Mouse (Mus musculus) gastrocnemius, adult 18-20 months (tissue): ENCODE measurements at regions not wholly inside any gene's neighbourhood (a gene's known extent, or its start where the extent isn't known, plus 50 kb on each side); places are given as distances from the start of the nearest gene placed in this dataset.

Experiments
- DNase-seq: peaks from one replicate; pipeline ENCODE4 v3.0.0; 2021; ENCODE audit warnings: low spot score

DNA sequence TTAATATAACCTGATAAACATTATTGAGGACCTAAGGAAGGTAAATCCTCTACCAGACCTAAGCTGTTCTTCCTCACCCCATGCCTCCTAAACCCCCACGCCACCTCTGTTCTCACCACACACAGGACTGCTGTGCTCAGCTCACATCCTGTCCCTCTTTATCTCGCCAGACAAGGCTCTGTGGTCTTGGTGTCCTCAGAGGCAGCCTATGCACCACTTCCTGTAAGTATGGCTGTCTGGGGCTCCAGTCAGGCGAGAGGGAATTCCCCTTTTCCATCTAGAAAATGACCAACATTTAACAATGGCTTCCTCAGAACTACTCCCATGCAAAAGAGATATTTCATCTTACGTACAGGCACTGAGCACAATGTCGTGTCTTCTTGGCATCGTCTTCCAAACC, 86.2 kb upstream of the Dhrs4 start:
- DNase-seq: no peak

DNA sequence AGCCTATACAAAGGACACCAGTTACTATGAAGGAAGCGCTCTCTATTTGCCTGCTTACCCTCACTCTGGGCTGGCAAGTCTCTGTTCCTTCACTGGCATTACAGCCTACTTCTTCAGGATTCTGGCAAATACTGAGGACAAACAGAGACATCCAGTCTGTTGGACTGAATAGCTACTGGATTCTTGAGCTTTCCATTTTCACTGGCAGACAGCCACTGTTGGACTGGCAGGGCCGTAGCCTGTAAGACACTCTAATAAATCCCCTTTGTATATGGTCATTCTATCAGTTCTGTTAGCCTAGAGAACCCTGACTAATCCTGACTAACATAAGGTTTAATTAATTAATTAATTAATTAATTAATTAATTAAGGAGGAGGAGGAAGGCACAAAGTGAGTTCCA, 72.4 kb upstream of the Dhrs4 start:
- no peak for DNase-seq
